Mouse (Mus musculus) testis, adult 2 months (tissue): Measurements from ENCODE around the gene Oxld1.

Source experiments
- CTCF ChIP-seq: fragments of 200-500 bp; IDR thresholded peaks from 2 replicates; pipeline ENCODE4 v1.5.1; 2012; ENCODE audit warnings: low read depth, mild to moderate bottlenecking, inconsistent platforms, low read length, moderate library complexity; ENCODE audit not compliant: control insufficient read depth, insufficient read depth, insufficient replicate concordance
- POLR2A ChIP-seq: fragments of 200-500 bp; IDR thresholded peaks from 2 replicates; pipeline ENCODE4 v1.6.1; 2012; ENCODE audit warnings: low read depth, mild to moderate bottlenecking, inconsistent platforms, low read length, moderate library complexity; ENCODE audit not compliant: control insufficient read depth

DNA sequence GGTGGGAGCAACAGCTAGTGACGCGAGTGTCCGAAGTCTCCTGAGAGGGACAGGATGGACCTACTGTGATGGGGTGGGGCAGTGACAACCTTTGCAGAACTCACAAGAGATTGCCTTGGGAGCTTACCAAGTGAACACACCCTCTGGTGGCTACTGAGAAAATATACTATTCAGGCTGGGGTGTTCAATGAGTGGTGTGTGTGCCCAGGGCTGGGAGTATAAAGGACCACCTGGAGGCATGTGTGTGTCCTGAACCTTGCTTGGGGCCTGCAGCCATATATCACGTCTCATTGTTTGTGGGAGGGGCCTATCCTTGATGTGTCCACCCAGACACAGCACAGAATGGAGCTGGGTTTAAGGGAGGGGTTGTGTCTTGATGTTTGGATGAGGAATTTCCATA lies 30.6 kb upstream of the Oxld1 start:
- TF ChIP-seq CTCF: no peak
- no peak for TF ChIP-seq POLR2A
